In genomic region chr8:4679796-4680195, GRCm38 (mm10) we compare ENCODE assay signal across 11 mouse cellular contexts.
DNase-seq lines count a peak whose midpoint lies in the region; TF ChIP-seq lines count a peak whose summit lies in the region.
"Had no signal": no experiment of that assay in that cellular context is flagged by ENCODE, and none has a peak within 500 bp of the region (broad histone marks: within the 10 kb centered on the region; RNA-seq: fewer than 3 reads in every experiment).

No protein-coding gene starts in this region.

- no peaks in the 10 kb centered on the region for H3K27me3 ChIP-seq in cerebellum, adult 2 months (ENCODE audit: control insufficient read depth, insufficient read depth, low read length)
- H3K27me3 ChIP-seq: embryonic facial prominence, embryonic 15.5 days had no signal

- no peak overlapping the region for H3K27ac ChIP-seq in cerebellum, adult 2 months (ENCODE audit: insufficient read depth, low read length)
- H3K27ac ChIP-seq: embryonic facial prominence, embryonic 15.5 days had no signal

- peaks cover 5% of the 10 kb centered on the region; the same call in 1 of the 2 replicates for H3K4me1 ChIP-seq in cerebellum, adult 2 months (ENCODE audit: control insufficient read depth, insufficient read depth, low read length)

- 91% methylated on average over 3 of the region's 3 CpGs for WGBS in cerebellum, adult 2 months

- DNase-seq in frontal cortex, postnatal 14 days (ENCODE audit: low spot score in 2 of 2) = peak; percentile 6 to 27
- DNase-seq in frontal cortex, postnatal 25 days (ENCODE audit: low spot score in 2 of 2) = no peak
- peak; percentile 4 to 7 for DNase-seq in thymus, adult 18-20 months
- no peak for DNase-seq in thymus, postnatal 0 days (ENCODE audit: low spot score)
- peak; percentile 6 to 17 for DNase-seq in cerebellum, adult 2 months
- peak; percentile 22 for DNase-seq in thymus, postnatal 4 days
- no peak for DNase-seq in neural tube, embryonic 10.5 days (ENCODE audit: extremely low spot score, low spot score)
- DNase-seq in spleen, postnatal 14 days (ENCODE audit: low spot score in 2 of 2) = no peak
- DNase-seq: heart, postnatal 10 days; left cerebral cortex, postnatal 4 days had no signal

- TF ChIP-seq POLR2A in cerebellum, adult 2 months (IDR thresholded peaks at IDR 0.05; ENCODE audit: borderline replicate concordance, insufficient read depth, low read length) = no peak

- no peak overlapping the region for H3K4me3 ChIP-seq in cerebellum, adult 2 months (replicated peaks; ENCODE audit: insufficient read depth, low read depth, low read length)
- H3K4me3 ChIP-seq: embryonic facial prominence, embryonic 15.5 days had no signal

- TF ChIP-seq CTCF in cerebellum, adult 2 months (IDR thresholded peaks at IDR 0.05; ENCODE audit: borderline replicate concordance, insufficient read depth, low read depth, low read length) = no peak

Comparison
In these comparisons a context has a peak if more than half of its experiments do, and no peak if none do; other contexts are left out.
1. DNase-seq: peak in frontal cortex, postnatal 14 days (2 of 2), thymus, adult 18-20 months (2 of 2), cerebellum, adult 2 months (2 of 2) and thymus, postnatal 4 days (single experiment); none in frontal cortex, postnatal 25 days (0 of 2), thymus, postnatal 0 days (single experiment), neural tube, embryonic 10.5 days (single experiment) and spleen, postnatal 14 days (0 of 2).